Mouse (Mus musculus) embryonic facial prominence, embryonic 15.5 days (tissue): ENCODE data around the gene Hfe2. TPM values are rescaled to one million over a fixed set of nuclear protein-coding genes. Genes with fewer than 3 reads are reported as not detected.

Experiments used
- ATAC-seq: fragments of 200-750 bp; cut with Nextera tagmentation; 2 replicates; pipeline ENCODE4 v1.8.0; 2017; ENCODE audit warnings: low read depth, moderate TSS enrichment; ENCODE audit not compliant: insufficient number of reproducible peaks, low FRiP score, low TSS enrichment
- H3K27ac ChIP-seq: fragments of 300-500 bp; sonication (generic); replicated peaks from 2 replicates; pipeline ENCODE4 v1.5.1; 2015; ENCODE audit warnings: mild to moderate bottlenecking, inconsistent platforms
- H3K27me3 ChIP-seq: fragments of 300-500 bp; sonication (generic); 2 replicates; pipeline ENCODE4 v1.6.1; 2015; ENCODE audit warnings: inconsistent platforms
- H3K36me3 ChIP-seq: fragments of 300-500 bp; sonication (generic); 2 replicates; pipeline ENCODE4 v1.6.1; 2015; ENCODE audit warnings: mild to moderate bottlenecking, inconsistent platforms
- H3K4me1 ChIP-seq: fragments of 300-500 bp; sonication (generic); 2 replicates; pipeline ENCODE4 v1.6.1; 2015; ENCODE audit warnings: inconsistent platforms
- H3K4me2 ChIP-seq: fragments of 300-500 bp; sonication (generic); replicated peaks from 2 replicates; pipeline ENCODE4 v1.6.1; 2015; ENCODE audit warnings: mild to moderate bottlenecking, inconsistent platforms
- H3K4me3 ChIP-seq: fragments of 300-500 bp; sonication (generic); replicated peaks from 2 replicates; pipeline ENCODE4 v1.5.1; 2015; ENCODE audit warnings: mild to moderate bottlenecking, inconsistent platforms
- H3K9ac ChIP-seq: fragments of 300-500 bp; sonication (generic); 2 replicates; pipeline ENCODE4 v1.6.1; 2015; ENCODE audit warnings: inconsistent platforms
- H3K9me3 ChIP-seq: fragments of 300-500 bp; sonication (generic); replicated peaks from 2 replicates; pipeline ENCODE4 v1.6.1; 2016; ENCODE audit warnings: inconsistent platforms
- WGBS: fragments of 180-500 bp; shearing (Covaris S2); methylation state at CpG from one replicate; pipeline ENCODE4 v1.1.7; 2015; 5-methylcytosine and 5-hydroxymethylcytosine counted together
- polyA plus RNA-seq: library from polyadenylated mRNA; unstranded; fragments of >200 nt; fragmentation: Nextera tagmentation; extraction: Ambion mirVana; gene quantifications from 2 replicates; pipeline ENCODE4 v1.2.1, GENCODE M21; 2015

Hfe2 gene
- polyA plus RNA-seq, 1 experiment from 2014 or later, result 12.4 TPM

GRCm38 (mm10) chr3:96568605-96569004 lies 43.6 kb downstream of the Hfe2 start:
- ATAC-seq, result no peak
- Histone ChIP-seq H3K27me3 (no peaks in the 10 kb centered on the region), H3K27ac (peak overlapping the region; percentile 34; the same call in 1 of the 2 replicates), H3K4me2 (no peak overlapping the region), H3K4me1 (peaks cover 9% of the 10 kb centered on the region; the same call in 1 of the 2 replicates), H3K4me3 (no peak overlapping the region), H3K9me3 (no peaks in the 10 kb centered on the region), H3K9ac (no peak overlapping the region), H3K36me3 (no peaks in the 10 kb centered on the region)
- WGBS, result 68% methylated on average over 8 of the region's 8 CpGs

- Histone ChIP-seq H3K4me2 (no peak overlapping the region), H3K27ac (no peak overlapping the region), H3K9me3 (no peaks in the 10 kb centered on the region), H3K4me1 (no peaks in the 10 kb centered on the region; the same call in 1 of the 2 replicates), H3K4me3 (no peak overlapping the region), H3K9ac (no peak overlapping the region), H3K36me3 (no peaks in the 10 kb centered on the region), H3K27me3 (no peaks in the 10 kb centered on the region)
- 90% methylated on average over 13 of the region's 13 CpGs for WGBS
- ATAC-seq, result no peak
Observed at GRCm38 (mm10) chr3:96569506-96569905, 44.5 kb downstream of the Hfe2 start.

- H3K27ac ChIP-seq, result no peak overlapping the region
- no peaks in the 10 kb centered on the region for H3K36me3 ChIP-seq
- H3K4me2 ChIP-seq, result no peak overlapping the region
- H3K9ac ChIP-seq, result no peak overlapping the region
- no peaks in the 10 kb centered on the region for H3K27me3 ChIP-seq
- 86% methylated on average over 11 of the region's 11 CpGs for WGBS
- H3K4me1 ChIP-seq, result no peaks in the 10 kb centered on the region; the same call in 1 of the 2 replicates
- no peak for ATAC-seq
- no peak overlapping the region for H3K4me3 ChIP-seq
- H3K9me3 ChIP-seq, result no peaks in the 10 kb centered on the region
Observed at GRCm38 (mm10) chr3:96569966-96570605, 45.1 kb downstream of the Hfe2 start.

GRCm38 (mm10) chr3:96570643-96571042 lies 45.7 kb downstream of the Hfe2 start:
- H3K4me1 ChIP-seq, result peaks cover under 1% of the 10 kb centered on the region; the same call in 1 of the 2 replicates
- no peak overlapping the region for H3K27ac ChIP-seq
- H3K4me3 ChIP-seq, result no peak overlapping the region
- WGBS, result 52% methylated on average over 7 of the region's 7 CpGs
- no peaks in the 10 kb centered on the region for H3K36me3 ChIP-seq
- H3K27me3 ChIP-seq, result no peaks in the 10 kb centered on the region
- H3K4me2 ChIP-seq, result no peak overlapping the region
- H3K9me3 ChIP-seq, result no peaks in the 10 kb centered on the region
- ATAC-seq, result no peak
- no peak overlapping the region for H3K9ac ChIP-seq

GRCm38 (mm10) chr3:96571336-96571735 lies 46.4 kb downstream of the Hfe2 start:
- no peak for ATAC-seq
- Histone ChIP-seq H3K9me3 (no peaks in the 10 kb centered on the region), H3K4me2 (no peak overlapping the region), H3K36me3 (no peaks in the 10 kb centered on the region), H3K4me3 (no peak overlapping the region), H3K27ac (no peak overlapping the region), H3K27me3 (no peaks in the 10 kb centered on the region), H3K9ac (no peak overlapping the region), H3K4me1 (peaks cover 8% of the 10 kb centered on the region)
- 60% methylated on average over 2 of the region's 2 CpGs for WGBS

- no peaks in the 10 kb centered on the region for H3K27me3 ChIP-seq
- no peak overlapping the region for H3K27ac ChIP-seq
- WGBS, result 73% methylated on average over 16 of the region's 16 CpGs
Observed at GRCm38 (mm10) chr3:96571896-96572698, 47.1 kb downstream of the Hfe2 start.

GRCm38 (mm10) chr3:96573611-96574511 lies 48.9 kb downstream of the Hfe2 start:
- H3K27ac ChIP-seq, result no peak overlapping the region
- no peaks in the 10 kb centered on the region; the same call in 1 of the 2 replicates for H3K36me3 ChIP-seq
- WGBS, result 68% methylated on average over 18 of the region's 19 CpGs
- no peaks in the 10 kb centered on the region for H3K9me3 ChIP-seq
- no peaks in the 10 kb centered on the region for H3K27me3 ChIP-seq
- no peak overlapping the region for H3K4me2 ChIP-seq
- H3K9ac ChIP-seq, result no peak overlapping the region
- H3K4me3 ChIP-seq, result no peak overlapping the region
- ATAC-seq, result no peak
- peaks cover 21% of the 10 kb centered on the region for H3K4me1 ChIP-seq

More at GRCm38 (mm10) chr3:96571896-96572698, 47.1 kb downstream of the Hfe2 start:
- H3K4me2 ChIP-seq, result no peak overlapping the region
- H3K4me3 ChIP-seq, result no peak overlapping the region
- ATAC-seq, result no peak
- H3K4me1 ChIP-seq, result peaks cover 15% of the 10 kb centered on the region
- H3K36me3 ChIP-seq, result no peaks in the 10 kb centered on the region
- H3K9me3 ChIP-seq, result no peaks in the 10 kb centered on the region
- H3K9ac ChIP-seq, result no peak overlapping the region

- Histone ChIP-seq H3K27me3 (no peaks in the 10 kb centered on the region), H3K36me3 (no peaks in the 10 kb centered on the region; the same call in 1 of the 2 replicates), H3K9me3 (no peaks in the 10 kb centered on the region), H3K4me1 (peaks cover 23% of the 10 kb centered on the region), H3K4me3 (no peak overlapping the region), H3K9ac (no peak overlapping the region), H3K27ac (peak overlapping the region; percentile 92; the same call in 1 of the 2 replicates), H3K4me2 (no peak overlapping the region)
- no peak for ATAC-seq
- 85% methylated on average over 8 of the region's 8 CpGs for WGBS
Observed at GRCm38 (mm10) chr3:96575272-96575984, 50.5 kb downstream of the Hfe2 start.

- peak; percentile 20 for ATAC-seq
Observed at GRCm38 (mm10) chr3:96576005-96576658, 51.2 kb downstream of the Hfe2 start.

More at GRCm38 (mm10) chr3:96576005-96576658, 51.2 kb downstream of the Hfe2 start:
- H3K36me3 ChIP-seq, result no peaks in the 10 kb centered on the region; the same call in 1 of the 2 replicates
- H3K4me1 ChIP-seq, result peaks cover 30% of the 10 kb centered on the region
- peak overlapping the region; percentile 41 for H3K4me2 ChIP-seq
- WGBS, result 44% methylated on average over 14 of the region's 14 CpGs
- no peak overlapping the region for H3K9ac ChIP-seq
- H3K27me3 ChIP-seq, result no peaks in the 10 kb centered on the region
- H3K9me3 ChIP-seq, result no peaks in the 10 kb centered on the region
- peak overlapping the region; percentile 92 for H3K27ac ChIP-seq
- H3K4me3 ChIP-seq, result peak overlapping the region; percentile 21
